Mouse (Mus musculus) urinary bladder, postnatal 10 days (tissue): ENCODE results near the gene Rps6kb2.

Experiments used
- DNase-seq: peaks from one replicate; pipeline ENCODE4 v3.0.0; 2022; ENCODE audit warnings: low spot score

Gene Rps6kb2

DNA sequence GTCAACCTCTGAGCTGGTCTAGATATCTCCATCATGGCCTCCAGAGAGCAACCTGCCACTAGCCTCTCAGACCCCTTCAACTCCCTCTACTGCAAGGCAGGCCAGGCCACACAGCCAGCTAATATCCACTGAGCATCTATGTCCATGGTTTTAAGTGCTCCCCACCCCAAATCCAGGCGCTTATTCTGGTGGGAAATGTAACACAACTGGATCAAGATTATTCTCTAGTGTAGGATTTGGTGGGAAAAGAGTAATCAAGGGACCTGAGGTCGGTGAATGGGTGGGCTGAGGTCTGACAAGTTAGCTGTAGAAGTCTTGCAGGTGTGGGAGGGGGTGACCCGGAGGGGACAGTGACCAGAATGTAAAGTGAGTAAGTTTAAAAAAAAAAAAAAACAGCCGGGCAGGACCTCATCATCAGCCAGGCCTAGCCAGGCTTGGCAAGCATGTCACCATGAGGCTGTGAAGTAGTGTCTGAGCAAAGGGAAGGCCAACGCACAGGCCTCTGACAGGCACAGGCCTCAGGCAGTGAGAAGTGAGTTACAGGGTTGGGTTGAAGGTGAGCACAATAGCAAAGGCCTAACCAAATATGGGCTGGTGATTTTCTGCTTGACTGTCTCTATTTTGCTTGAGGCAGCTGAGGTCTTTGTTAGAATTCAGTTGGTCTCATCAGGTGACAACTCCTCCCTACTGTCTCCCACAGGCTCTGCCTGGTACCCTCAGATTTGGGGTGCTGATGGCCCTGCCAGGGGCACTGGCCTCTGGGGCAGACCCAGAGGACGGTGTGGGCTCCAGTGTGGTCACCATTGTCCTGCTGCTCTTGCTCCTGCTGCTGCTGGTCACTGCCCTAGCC is 7.7 kb downstream of the Rps6kb2 start:
- DNase-seq, result no peak

DNA sequence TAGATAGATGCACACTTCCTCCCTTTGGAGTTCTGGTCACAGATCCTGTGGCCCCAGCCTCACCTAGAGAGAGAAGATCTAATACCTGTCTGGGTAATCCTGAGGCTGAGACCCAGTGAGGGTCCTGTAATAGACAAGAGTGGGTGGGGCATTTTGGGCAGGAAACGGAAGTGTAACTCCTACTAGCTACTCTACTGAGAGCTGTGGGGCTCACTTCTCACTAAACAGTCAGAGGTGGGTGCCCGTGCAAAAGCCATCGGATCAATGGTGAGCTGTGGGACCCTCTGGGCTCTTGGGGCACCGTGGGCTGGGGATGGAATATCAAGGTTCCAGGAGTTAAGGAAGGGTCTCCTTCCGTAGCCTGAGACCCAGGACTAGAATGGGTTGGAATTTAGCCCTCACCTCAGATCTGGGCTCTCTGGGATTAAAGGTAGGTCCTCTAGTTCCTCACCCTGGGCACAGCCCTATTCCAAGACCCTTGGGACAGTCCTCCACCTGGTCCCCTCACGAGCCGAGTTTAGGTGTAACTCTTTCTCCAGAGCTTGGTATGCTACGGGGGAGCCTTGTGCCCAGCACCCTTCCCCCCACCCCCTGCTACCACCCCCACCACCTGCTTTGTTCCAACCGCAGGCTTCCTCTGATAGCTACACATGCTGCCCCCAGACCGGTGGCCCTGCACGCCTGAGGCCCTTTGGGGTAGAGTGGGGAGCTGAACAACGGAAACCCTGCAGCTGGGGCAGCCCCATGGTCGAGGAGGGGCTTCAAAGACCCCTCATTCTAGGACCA is 8.5 kb downstream of the Rps6kb2 start:
- no peak for DNase-seq

DNA sequence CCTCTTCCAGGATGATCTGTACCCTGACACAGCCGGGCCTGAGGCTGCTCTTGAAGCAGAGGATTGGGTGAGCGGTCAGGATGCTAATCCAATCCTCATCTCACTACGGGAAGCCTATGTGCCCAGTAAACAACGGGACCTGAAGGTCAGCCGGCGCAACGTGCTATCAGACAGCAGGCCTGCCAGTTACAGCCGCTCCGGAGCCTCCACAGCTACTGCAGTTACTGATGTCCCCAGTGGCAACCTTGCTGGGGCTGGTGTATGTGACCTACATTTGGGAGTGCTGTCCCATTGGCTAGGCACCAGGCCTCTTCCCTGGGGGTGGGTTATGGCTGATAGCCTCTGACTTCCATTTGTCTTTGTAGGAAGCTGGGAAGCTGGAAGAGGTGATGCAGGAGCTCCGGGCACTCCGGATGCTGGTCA is 9.9 kb downstream of the Rps6kb2 start, which contains the start of gene Ptprcap:
TSS of gene Ptprcap (plus strand) at position 373 of the 423 bp plus-strand sequence.
- no peak for DNase-seq

DNA sequence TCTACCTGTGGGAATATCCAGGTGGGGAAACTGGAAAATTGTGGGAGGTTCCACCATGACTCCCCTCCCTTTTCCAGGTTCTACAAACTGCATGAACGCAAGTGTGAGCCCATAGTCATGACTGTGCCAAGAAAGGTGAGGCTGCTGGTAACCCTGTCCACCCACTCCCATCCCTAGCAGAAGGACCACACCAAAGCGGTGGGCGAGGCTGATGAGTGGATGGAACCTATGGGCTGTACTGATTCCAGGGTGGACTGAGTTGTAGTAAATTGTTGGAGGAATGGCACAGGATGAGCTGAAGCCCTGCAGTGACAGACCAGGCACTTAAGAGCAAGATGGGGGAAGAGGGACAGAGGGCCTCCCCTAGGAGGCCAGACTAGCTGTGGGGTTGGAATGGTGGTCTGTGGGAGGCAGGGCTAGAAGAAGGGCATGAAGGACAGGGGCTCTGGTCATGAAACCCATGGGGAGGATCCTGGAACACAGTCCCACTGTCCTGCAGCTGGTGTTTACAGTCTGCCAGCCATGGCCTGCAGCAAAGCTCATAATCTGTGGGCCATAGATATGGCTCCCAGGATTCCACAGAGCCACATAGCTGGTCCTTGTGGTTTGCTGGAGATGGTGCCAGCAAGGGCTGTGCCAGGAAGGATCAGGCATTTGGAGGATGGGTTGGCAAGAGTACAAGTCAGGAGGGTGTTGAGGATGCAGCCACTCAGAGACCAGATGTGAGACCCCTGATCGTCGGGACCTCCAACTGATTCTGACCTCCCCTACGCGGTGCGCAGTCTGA is 10.5 kb downstream of the Rps6kb2 start:
- no peak for DNase-seq

DNA sequence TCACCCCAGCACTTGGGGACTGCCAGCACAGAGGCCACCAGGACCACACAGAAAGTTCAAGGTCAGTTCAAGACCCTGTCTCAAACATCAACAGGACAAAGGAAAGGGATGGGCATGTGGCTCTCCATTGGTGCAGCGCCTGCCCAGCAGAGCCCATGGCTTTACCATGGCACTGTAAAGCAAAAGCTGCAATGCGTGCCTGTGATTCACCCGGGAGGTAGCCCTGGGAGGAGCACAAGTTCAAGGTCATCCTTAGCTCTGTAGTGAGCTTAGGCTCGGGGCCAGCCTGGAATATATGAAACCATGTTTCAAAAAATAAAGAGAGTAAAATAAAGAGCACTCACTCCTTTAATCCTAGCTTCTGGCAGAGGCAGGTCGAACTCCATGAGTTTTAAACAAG is 11.3 kb downstream of the Rps6kb2 start:
- DNase-seq, result no peak

DNA sequence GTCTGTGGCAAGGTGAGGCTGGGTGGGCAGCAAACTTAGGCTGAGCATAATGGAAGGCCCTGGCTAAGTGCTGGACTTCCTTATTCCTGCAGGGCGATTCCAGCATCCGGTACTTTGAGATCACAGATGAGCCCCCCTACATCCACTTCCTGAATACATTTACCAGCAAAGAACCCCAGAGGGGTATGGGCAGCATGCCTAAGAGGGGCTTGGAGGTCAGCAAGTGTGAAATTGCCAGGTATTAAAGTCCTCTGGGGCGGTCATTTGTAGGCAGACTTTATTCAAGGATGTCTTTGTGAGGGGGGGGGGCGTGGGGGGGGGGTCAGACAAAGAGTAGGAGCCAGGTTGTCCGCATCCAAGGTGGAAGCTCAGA is 11.7 kb downstream of the Rps6kb2 start:
- no peak for DNase-seq

DNA sequence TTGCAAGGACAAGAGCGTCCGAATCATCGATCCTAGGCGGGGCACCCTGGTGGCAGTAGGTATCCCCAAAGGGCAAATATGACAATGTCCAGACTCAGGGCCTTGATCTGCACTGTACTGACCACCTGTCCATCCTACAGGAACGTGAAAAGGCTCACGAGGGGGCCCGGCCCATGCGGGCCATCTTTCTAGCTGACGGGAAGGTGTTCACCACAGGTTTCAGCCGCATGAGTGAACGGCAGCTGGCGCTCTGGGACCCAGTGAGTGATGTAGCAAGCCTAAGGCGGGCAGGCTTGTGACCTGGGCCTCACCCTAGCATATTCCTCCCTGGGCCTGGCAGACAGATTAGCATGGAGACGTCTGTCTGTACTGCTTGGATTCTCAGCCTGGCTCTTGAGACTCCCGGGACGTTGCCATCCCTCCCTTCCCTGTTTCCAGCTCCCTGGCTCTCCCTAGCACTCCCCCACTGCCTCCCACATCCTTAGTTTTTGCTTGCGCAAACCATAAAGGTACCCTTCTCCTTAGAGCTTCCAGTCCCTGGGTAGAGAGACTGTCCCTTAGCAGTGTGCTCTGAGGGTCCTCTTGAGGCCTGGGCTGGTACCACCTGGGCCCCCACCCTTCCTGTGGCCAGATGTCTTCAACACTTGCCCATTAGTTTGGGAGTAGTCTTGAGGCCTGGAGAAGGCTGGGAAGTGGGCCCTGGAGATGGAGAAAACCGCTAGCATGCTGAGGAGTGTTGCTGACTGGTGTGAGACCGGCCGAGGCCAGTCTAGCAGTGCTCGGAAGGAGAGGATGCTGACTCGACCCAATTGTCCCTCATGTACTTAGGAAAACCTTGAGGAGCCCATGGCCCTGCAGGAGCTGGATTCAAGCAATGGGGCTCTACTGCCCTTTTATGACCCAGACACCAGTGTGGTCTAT is 12.3 kb downstream of the Rps6kb2 start:
- no peak for DNase-seq

DNA sequence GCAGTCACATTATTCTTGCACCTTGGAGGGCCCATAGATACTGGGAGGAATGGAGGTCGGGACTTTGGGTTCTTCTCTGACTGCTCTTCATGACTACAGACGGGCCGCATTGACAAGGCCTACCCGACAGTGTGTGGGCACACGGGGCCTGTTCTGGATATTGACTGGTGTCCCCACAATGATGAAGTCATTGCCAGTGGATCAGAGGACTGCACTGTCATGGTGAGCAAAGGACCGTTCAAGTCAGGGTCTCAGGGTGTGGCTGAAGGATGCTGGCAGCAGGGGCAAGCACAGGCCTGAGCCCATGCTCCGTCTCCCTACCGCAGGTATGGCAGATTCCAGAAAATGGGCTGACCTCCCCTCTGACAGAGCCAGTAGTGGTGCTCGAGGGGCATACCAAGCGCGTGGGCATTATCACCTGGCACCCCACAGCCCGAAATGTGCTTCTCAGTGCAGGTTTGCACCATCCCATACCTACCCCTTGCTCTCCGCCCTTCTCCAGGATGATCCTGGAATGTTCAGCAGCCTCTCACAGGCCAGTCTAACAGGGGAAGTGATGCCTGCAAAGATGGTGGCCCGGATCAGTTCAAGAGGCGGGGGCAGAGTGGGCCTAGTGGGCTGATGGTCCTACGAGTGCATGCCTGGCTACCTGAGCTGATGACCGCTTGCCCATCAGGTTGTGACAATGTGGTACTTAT is 13.2 kb downstream of the Rps6kb2 start:
- no peak for DNase-seq

DNA sequence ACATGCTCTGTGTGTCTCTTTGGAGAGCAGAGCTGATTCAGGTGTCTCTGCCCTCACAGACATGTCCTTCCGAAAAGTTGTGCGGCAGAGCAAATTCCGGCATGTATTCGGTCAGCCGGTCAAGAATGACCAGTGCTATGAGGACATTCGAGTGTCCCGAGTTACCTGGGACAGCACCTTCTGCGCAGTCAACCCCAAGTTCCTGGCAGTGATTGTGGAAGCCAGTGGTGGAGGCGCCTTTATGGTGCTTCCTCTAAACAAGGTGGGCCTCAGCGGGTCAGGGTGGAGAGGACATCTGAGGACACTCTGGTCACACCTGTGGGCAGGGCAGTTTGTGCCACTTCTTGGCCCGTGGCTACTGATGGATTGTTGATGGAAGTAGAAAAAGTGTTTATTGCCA is 13.9 kb downstream of the Rps6kb2 start:
- no peak for DNase-seq

DNA sequence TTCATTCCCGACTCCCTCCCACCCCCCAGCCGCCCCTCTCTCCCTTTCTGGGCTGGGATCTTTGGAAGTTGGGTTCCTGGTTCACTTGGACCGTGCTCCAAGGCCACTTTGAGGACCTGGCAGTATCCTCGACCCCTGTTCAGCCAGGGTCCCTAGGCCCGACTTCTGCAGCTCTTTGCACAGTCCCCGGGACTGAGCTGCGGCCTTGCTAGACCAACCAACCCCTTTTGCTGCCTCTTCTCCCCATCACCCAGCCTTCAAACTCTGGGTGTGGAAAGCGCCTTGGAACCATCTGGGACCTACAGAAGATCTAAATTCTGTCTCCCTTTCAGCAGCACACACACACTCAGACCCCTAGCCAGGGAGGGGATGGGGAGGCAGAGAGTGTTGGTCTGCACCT is 14.3 kb downstream of the Rps6kb2 start:
- DNase-seq, result no peak

DNA sequence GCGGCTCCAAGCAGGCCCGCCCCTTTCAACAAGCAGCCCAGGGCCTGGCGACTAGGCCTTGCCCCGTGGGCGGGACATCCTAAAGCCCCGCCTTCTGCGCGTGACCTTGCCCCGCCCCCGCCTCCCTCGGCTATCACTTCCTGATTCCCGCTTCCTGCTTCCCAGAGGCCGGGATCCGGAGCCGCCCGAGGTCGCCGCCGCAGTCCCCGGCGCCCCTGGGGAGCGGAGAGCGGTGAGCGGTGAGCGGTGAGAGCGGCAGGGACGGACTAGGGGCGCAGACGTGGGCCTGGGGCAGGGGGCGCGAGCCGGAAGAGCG is 14.7 kb downstream of the Rps6kb2 start, which contains the start of gene Coro1b:
TSS of gene Coro1b (plus strand) at position 129 of the 316 bp plus-strand sequence.
- peak; percentile 95 for DNase-seq

DNA sequence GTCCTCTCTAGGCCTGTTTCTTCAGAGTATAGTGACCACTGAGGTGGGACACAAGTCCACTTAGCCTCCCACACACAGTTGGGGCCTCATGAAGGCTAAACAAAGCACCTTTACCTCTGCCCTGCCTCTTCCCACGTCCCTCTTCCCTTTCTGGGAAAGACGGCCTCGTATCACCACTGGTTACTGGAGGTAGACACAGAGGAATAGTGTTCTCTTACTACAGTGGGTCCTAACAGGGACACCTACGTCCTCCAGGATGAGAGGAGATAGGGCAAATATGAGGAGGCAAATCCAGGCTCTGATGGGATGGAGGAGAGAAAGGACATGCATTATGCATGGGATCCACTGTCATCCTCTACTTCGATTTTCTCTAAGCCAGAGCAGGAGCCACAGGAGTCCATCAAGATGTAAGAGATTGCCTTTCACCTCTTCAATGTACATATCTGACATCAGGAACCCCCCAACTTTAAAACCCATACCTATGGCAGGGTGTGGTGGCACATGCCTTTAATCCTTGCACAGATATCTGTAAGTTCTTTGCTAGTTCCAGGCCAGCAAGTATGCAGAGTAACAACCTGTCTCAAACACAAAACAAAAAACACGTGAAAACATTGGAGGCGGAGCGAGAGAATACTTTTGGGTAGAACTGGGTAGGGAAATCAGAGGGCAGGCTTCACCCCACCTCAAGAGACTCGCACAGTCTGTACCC is 15.2 kb downstream of the Rps6kb2 start:
- no peak for DNase-seq

DNA sequence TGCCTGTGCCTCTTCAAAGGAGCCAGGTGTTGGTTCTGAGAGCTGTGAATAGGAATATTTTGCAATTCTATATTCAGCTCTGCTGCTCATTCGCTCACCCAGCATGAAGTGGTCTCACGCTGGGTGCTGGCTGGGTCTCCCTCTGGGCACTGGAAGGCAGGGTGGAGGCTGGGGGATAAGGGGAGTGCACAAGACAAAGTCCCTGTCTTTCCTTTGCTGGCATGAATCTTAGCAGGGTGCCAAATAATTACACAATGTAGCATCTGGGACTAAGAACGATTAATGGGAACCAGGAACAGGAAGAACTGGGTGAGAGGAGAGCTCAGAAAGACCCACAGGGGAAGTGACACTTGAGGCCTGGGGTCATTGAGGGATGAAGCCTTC is 16.1 kb downstream of the Rps6kb2 start:
- DNase-seq, result no peak

DNA sequence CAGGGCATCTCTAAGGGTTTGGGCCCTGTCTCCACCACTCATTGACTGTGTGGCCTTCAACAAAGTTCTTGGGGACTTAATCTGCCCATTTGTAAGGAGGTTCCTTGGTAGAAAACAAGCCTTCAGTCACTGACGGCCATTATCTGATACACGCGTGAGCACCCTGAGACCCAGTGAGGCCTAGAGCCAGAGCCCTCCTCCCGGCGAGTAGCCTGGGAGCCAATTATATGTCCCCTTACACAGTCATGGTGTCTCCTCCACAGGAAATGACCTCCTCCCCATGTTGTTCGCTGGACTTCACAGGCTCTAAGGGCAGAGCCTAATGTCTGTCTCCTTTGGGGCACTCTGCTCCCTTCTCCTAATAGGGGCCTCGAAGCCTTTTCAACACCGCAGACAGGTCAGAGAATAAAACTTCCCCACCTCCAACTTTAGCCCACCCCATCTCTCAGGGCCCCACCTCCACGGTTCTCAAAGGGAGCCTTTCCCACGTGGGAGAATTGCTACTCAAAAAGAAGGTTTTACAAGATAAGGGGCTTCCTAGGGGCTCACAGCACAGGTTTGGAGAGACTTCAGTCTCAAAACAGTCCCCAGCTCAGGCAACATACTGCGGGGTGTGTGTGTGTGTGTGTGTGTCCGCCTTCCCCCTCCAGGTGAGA is 16.7 kb downstream of the Rps6kb2 start:
- no peak for DNase-seq

DNA sequence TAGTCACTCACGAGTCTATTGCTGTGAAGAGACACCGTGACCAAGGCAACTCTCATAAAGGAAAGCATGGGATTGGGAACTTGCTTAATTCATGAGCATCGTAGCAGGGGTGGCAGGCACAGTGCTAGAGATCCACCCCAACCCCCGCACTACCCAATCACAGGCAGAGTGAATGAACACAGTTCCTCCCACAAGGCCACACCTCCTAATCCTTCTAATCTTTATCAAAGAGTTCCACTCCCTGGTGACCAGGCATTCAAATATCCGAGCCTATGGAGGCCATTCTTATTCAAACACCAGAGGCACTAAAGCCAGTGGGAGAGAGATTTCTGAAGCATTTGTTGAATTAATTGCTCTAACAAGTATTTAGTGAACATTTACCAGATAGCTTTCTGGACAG is 17.2 kb downstream of the Rps6kb2 start:
- no peak for DNase-seq

DNA sequence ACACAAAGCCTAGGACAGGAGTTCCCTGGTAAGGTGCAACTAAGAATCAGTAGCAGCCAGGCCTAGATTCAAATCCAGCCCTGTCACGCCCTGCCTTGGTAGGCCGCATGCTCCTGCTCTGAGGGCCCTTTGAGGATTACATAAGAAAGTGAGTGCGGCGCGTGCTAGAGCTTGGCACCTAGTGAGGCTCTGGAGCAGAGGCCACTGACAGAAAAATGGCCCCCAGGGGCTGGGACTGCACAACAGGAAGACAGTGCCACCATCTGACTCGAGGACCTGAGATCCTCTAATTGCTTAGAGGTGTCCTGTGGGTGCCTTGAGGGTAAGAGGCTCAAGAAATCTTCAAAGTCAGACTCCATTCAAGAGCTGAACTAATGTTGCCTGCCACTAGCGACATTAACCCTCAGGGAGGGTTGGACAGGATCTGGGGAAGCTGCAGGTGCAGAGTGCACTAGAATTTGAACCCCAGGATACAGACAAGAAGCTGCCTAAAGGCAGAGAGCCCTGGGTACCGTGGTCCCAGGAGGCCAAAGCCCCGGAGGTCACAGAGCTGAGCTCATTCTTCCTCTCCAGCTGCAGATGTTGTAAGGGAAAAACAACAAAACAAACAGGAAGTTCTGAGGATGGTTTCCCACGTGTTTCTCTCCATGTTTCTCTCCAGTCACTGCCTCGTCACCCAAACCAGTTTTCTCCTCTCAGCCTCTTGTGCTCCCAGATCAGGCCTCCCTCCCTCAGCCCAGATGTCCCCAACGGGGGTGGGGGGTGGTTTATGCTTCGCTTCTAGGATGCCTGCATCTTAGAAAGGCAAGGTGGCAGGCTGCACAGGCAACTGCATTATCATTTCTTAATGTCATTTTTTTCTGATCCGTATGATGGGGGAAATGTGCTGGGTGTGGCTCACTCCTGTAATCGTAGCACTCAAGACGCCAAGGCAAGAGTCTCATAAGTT is 18.3 kb downstream of the Rps6kb2 start:
- no peak for DNase-seq

DNA sequence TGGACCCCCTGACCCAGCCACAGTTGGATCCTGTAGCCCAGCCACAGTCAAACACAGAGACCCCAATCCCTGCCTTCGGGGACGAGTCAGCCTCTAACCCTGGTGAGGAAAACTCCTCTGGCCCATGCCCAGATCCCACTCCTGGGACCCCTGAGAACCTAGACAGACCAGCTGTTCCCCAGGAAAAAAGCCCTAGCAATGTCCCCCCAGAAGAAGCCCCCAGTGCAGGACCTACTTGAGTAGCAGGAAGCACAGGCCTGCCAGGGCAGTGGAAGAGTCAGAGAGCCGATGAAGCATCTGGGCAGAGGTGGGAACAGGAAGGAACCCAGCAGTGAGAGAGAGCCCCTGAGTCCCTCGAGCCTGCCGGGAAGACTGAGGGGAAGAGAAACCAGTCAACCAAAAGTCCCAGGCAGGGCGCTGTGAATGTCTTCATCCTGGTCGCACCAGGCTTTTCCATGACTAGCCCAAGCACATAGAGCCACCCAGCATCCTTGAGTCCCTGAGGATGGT is 19.3 kb downstream of the Rps6kb2 start, which contains the start of gene Cabp4:
TSS of gene Cabp4 (minus strand) at position 275 of the 510 bp plus-strand sequence.
- DNase-seq, result no peak
